Mouse (Mus musculus) midbrain, embryonic 11.5 days (tissue): ENCODE measurements at regions not wholly inside any gene's neighbourhood (a gene's known extent, or its start where the extent isn't known, plus 50 kb on each side); places are given as distances from the start of the nearest gene placed in this dataset.

Source experiments
- ATAC-seq: fragments of 200-750 bp; cut with Nextera tagmentation; 2 replicates; pipeline ENCODE4 v1.8.0; 2017; ENCODE audit warnings: moderate TSS enrichment, moderate library complexity; ENCODE audit not compliant: low FRiP score
- DNase-seq: peaks from one replicate; pipeline ENCODE4 v3.0.0; 2015; ENCODE audit warnings: low spot score; ENCODE audit errors: missing footprints
- H3K27ac ChIP-seq: fragments of 300-500 bp; sonication (generic); 2 replicates; pipeline ENCODE4 v1.5.1; 2014; ENCODE audit warnings: low read depth, low read length
- H3K27me3 ChIP-seq: fragments of 300-500 bp; sonication (generic); 2 replicates; pipeline ENCODE4 v1.6.1; 2014; ENCODE audit warnings: mild to moderate bottlenecking, low read length, moderate library complexity, mixed read lengths; ENCODE audit not compliant: control insufficient read depth, insufficient read depth
- H3K36me3 ChIP-seq: fragments of 300-500 bp; sonication (generic); 2 replicates; pipeline ENCODE4 v1.6.1; 2014; ENCODE audit warnings: mild to moderate bottlenecking, low read length, moderate library complexity, mixed read lengths; ENCODE audit not compliant: control insufficient read depth, insufficient read depth
- H3K4me1 ChIP-seq: fragments of 300-500 bp; sonication (generic); 2 replicates; pipeline ENCODE4 v1.6.1; 2014; ENCODE audit warnings: low read length; ENCODE audit not compliant: control insufficient read depth, insufficient read depth
- H3K4me2 ChIP-seq: fragments of 300-500 bp; sonication (generic); 2 replicates; pipeline ENCODE4 v1.6.1; 2014; ENCODE audit warnings: mild to moderate bottlenecking, moderate library complexity
- H3K4me3 ChIP-seq: fragments of 300-500 bp; sonication (generic); 2 replicates; pipeline ENCODE4 v1.5.1; 2014; ENCODE audit warnings: low read depth, low read length
- H3K9ac ChIP-seq: fragments of 300-500 bp; sonication (generic); 2 replicates; pipeline ENCODE4 v1.6.1; 2014; ENCODE audit warnings: low read length
- H3K9me3 ChIP-seq: fragments of 300-500 bp; sonication (generic); 2 replicates; pipeline ENCODE4 v1.6.1; 2016; ENCODE audit warnings: low read length; ENCODE audit not compliant: control insufficient read depth
- WGBS: fragments of 180-500 bp; shearing (Covaris S2); extraction: QIAGEN DNeasy Blood & Tissue Kit; methylation state at CpG from one replicate; pipeline ENCODE4 v1.1.7; 2014; 5-methylcytosine and 5-hydroxymethylcytosine counted together

DNA sequence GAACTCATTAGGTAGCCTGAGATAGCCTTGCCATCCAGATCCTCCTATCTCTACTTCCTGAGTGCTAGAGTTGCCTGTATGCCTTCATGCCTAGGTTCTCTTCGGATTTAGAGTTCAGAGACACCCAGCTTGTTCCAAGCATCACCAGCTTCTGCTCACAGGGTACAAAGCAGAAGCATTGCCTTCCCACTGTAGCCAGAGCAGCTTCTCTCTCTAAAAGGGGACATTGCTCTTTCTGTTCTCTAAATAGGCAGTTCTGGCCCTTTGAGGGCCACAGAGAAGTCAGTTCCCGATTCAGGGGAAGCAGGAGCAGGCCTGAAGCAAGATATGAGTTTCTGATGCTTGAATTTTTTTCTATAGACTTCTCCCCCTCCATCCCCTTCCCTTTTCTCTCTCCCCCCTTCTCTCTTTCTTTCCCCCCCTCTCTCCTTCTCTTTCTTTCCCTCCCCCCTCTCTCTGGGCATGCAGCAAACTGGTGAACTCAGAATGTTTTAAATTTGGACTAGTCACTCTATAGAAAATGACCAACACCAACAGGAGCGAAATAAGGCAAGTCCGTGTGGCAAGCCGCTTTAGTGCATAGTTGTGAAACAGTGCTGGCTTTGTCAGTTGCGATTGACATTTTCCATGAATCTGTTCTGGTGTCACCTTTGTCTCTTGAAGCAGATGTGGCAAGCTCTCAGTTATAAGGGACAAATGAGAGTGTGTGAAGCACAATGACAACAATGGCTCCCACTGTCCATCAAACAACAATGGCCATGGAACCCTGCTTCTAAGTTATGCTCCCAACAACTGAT lies 273.2 kb upstream of the Klf4 start:
- Histone ChIP-seq H3K27me3 (no peaks in the 10 kb centered on the region), H3K4me1 (no peaks in the 10 kb centered on the region), H3K9ac (no peak overlapping the region), H3K36me3 (no peaks in the 10 kb centered on the region), H3K4me2 (no peak overlapping the region), H3K9me3 (no peaks in the 10 kb centered on the region), H3K4me3 (no peak overlapping the region), H3K27ac (no peak overlapping the region)
- WGBS: 86% methylated on average over 6 of the region's 6 CpGs
- peak; percentile 82 for DNase-seq
- no peak for ATAC-seq

- no peak for ATAC-seq
- Histone ChIP-seq H3K4me1 (no peaks in the 10 kb centered on the region), H3K27me3 (no peaks in the 10 kb centered on the region), H3K9me3 (no peaks in the 10 kb centered on the region), H3K9ac (no peak overlapping the region), H3K4me2 (no peak overlapping the region), H3K27ac (no peak overlapping the region), H3K36me3 (no peaks in the 10 kb centered on the region), H3K4me3 (no peak overlapping the region)
- WGBS: 89% methylated on average over 4 of the region's 4 CpGs
- peak; percentile 59 for DNase-seq
These were observed 269.8 kb upstream of the Klf4 start for GRCm38 (mm10) chr4:55802101-55802500.

- 82% methylated on average over 6 of the region's 6 CpGs for WGBS
- Histone ChIP-seq H3K36me3 (no peaks in the 10 kb centered on the region), H3K9ac (no peak overlapping the region), H3K4me2 (no peak overlapping the region), H3K4me3 (no peak overlapping the region), H3K27ac (no peak overlapping the region), H3K9me3 (no peaks in the 10 kb centered on the region), H3K27me3 (no peaks in the 10 kb centered on the region), H3K4me1 (no peaks in the 10 kb centered on the region)
- ATAC-seq: no peak
- DNase-seq: no peak
These were observed 265.8 kb upstream of the Klf4 start for GRCm38 (mm10) chr4:55798099-55798498.

DNA sequence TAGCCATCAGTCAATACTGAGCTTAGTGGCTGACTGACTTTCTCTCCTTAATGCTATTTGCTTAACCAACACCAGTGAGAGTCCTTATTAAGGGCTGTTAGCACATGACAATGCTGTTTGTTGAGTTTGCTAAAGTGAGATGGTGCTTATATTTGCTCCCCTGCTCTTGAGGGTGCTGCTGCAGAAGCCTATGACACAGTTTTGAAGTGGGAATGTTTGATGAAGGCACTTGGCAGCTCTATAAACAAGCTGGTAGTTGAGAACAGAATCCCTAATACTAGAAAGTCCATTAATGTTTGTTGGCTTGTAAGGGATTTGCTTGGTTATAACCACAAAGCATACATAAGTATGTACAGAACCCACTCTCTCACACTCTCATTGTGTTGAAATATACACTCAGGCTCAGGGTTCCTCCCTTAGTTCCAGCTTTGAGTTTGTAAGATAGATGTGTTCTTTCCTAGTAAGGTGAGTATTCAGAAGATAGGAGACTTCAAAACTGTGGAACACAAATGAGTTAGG lies 249.1 kb upstream of the Klf4 start:
- H3K9me3 ChIP-seq: no peaks in the 10 kb centered on the region
- H3K36me3 ChIP-seq: no peaks in the 10 kb centered on the region
- no peak overlapping the region for H3K9ac ChIP-seq
- no peak overlapping the region for H3K4me3 ChIP-seq
- H3K27ac ChIP-seq: no peak overlapping the region
- no peaks in the 10 kb centered on the region for H3K27me3 ChIP-seq
- ATAC-seq (no peak), DNase-seq (no peak)
- H3K4me1 ChIP-seq: no peaks in the 10 kb centered on the region
- H3K4me2 ChIP-seq: no peak overlapping the region

DNA sequence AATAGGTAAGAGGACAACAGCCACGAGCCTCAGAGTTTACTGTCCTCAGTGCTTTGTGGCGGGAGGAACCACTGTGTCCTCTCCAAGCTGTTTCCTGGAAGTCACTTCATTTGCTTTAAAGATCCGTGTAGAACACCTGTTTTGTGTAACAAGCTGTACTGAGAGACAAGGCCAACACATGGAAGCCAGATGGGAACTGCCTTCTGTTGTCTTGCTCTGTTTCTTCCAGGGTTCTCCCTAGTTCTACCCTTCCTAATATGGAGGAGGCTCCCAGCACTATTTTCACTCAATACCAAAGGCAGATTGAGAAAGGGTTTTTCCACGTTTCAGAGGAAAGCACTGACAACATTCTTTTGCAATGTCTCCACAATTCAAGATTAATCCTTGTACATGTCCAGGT lies 247.3 kb upstream of the Klf4 start:
- ATAC-seq (no peak), DNase-seq (no peak)
- Histone ChIP-seq H3K36me3 (no peaks in the 10 kb centered on the region), H3K27me3 (no peaks in the 10 kb centered on the region), H3K4me3 (no peak overlapping the region), H3K27ac (no peak overlapping the region), H3K9me3 (no peaks in the 10 kb centered on the region), H3K4me2 (no peak overlapping the region), H3K9ac (no peak overlapping the region), H3K4me1 (no peaks in the 10 kb centered on the region)
- 65% methylated on average over 4 of the region's 4 CpGs for WGBS

DNA sequence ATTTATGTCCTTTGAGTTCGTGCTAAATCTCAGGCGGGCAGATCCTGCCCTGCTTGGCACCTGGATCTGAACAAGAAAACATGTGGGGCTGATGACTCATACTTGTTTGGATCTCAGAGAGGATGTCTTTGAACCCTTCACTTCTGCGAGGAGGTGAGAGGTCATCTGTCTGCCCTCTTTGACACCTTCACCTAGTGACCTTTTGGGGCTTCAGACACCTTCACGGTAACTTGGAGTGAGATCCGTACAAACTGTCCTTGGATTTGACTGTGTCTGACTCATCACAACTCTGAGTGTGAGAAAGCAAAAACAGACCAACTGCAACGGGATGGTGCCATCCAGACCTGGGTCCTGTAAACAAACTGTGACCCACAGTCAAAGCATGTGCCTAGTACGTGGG lies 243.6 kb upstream of the Klf4 start:
- no peaks in the 10 kb centered on the region for H3K27me3 ChIP-seq
- no peaks in the 10 kb centered on the region for H3K36me3 ChIP-seq
- 85% methylated on average over 7 of the region's 7 CpGs for WGBS
- H3K4me1 ChIP-seq: no peaks in the 10 kb centered on the region
- no peak for DNase-seq
- H3K4me3 ChIP-seq: no peak overlapping the region
- no peak overlapping the region for H3K27ac ChIP-seq
- H3K9me3 ChIP-seq: no peaks in the 10 kb centered on the region
- H3K9ac ChIP-seq: no peak overlapping the region
- no peak for ATAC-seq
- no peak overlapping the region for H3K4me2 ChIP-seq

DNA sequence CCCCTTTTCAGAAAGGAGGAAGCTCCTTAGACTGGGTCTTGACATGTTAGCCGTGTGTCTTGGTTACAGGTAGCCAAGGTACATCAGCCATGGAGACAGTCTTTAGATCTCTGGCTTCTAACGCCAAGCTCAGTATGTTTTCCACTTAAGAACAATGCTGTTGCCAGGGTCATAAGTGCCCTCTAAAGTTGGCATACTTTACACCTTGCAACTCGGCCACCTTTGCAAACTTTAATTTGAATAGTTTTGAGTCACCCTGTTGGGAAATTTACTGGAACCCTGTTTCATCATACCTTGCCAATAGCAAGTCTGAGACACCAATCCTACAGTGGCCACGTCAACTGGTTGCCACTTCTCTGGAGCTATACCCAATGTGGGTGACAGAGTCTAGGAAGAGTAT lies 242.3 kb upstream of the Klf4 start:
- Histone ChIP-seq H3K27ac (no peak overlapping the region), H3K9me3 (no peaks in the 10 kb centered on the region), H3K4me1 (no peaks in the 10 kb centered on the region), H3K36me3 (no peaks in the 10 kb centered on the region), H3K4me2 (no peak overlapping the region), H3K9ac (no peak overlapping the region), H3K4me3 (no peak overlapping the region), H3K27me3 (no peaks in the 10 kb centered on the region)
- 88% methylated on average over 4 of the region's 4 CpGs for WGBS
- no peak for ATAC-seq
- DNase-seq: no peak

DNA sequence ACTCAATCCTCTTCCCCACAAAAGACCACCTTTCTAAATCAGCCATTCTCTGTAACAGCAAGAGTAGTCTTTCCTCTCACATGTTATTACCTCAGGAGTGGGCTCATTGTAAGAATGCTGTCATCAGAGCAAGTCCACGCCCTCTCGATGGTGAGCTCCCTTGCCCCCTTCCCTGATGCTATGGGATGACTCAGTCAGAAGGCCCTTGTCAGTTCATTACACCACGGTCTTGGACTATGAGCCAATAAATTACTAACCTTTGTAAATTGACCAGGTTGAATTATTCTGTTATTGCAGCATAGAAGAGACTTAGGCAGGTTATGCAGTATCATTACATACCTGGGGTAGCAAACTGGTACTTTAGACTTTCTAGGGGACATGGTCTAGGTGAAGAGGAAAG lies 237.4 kb upstream of the Klf4 start:
- 87% methylated on average over 3 of the region's 3 CpGs for WGBS
- H3K27ac ChIP-seq: no peak overlapping the region
- no peak overlapping the region for H3K9ac ChIP-seq
- no peaks in the 10 kb centered on the region for H3K36me3 ChIP-seq
- no peak overlapping the region for H3K4me2 ChIP-seq
- H3K4me1 ChIP-seq: no peaks in the 10 kb centered on the region
- H3K27me3 ChIP-seq: no peaks in the 10 kb centered on the region
- ATAC-seq (no peak), DNase-seq (no peak)
- H3K4me3 ChIP-seq: no peak overlapping the region
- H3K9me3 ChIP-seq: no peaks in the 10 kb centered on the region

- WGBS: 94% methylated on average over 6 of the region's 6 CpGs
- no peaks in the 10 kb centered on the region for H3K4me1 ChIP-seq
- H3K4me2 ChIP-seq: no peak overlapping the region
- ATAC-seq (no peak), DNase-seq (no peak)
- H3K27ac ChIP-seq: no peak overlapping the region
- H3K27me3 ChIP-seq: no peaks in the 10 kb centered on the region
- no peak overlapping the region for H3K4me3 ChIP-seq
- H3K36me3 ChIP-seq: no peaks in the 10 kb centered on the region
- H3K9ac ChIP-seq: no peak overlapping the region
- no peaks in the 10 kb centered on the region for H3K9me3 ChIP-seq
These were observed 236.1 kb upstream of the Klf4 start for GRCm38 (mm10) chr4:55768325-55768724.
